Mouse (Mus musculus): ENCODE results near the gene Ttf2.

Gene Ttf2

DNA sequence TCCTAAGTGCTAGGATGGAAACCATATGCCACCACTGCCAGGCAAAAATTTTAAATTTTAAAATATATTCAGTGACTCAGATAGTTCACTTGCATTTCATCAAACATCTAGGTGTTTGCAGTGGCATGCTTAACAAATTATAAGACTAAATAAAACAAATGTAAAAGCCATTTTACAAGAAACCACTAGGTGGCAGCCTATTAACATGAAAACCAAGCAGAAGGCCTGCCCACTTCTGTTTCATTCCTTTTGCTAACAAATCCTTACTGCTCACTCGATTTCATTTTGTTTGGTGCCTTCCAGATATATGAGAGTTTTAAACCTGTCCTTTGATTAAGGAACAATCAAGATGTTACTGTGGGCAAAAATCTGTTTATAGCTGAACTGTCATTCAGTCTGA lies 4.4 kb upstream of the Ttf2 start:
- DNase-seq (ENCODE audit: low spot score in 2 of 2) = no peak

DNA sequence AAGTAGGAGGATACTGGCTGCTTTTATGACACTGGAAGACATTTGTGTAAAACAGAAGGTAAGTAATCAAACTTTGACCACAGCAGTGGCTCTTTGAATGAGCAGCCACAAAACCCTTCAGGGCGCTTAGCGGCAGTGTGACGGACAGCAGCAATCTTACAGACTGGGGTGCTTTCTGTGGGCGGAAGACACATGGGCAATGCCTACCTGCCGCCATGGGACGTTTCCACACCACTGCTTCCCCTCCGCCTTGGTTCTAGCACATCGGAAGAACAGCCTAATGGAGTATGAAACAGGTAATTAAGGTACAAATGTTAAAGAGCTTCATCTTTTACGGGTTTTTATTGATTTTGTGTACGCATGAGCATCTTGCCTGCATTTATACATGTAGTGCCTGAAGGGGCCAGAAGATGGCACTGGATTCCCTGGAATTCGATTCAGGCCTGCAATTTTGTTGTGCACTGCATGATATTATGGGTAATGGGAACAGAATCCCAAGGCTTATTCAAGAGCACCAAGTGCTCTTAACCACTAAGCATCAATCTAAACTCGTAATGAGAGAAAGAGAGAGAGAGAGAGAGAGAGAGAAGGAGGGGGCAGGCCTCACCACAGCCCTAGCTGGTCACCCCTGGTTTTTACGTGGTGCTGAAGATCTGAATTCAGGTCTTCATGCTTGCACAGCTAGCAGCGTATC lies 5.5 kb downstream of the Ttf2 start:
- DNase-seq (ENCODE audit: low spot score in 2 of 2) = no peak

DNA sequence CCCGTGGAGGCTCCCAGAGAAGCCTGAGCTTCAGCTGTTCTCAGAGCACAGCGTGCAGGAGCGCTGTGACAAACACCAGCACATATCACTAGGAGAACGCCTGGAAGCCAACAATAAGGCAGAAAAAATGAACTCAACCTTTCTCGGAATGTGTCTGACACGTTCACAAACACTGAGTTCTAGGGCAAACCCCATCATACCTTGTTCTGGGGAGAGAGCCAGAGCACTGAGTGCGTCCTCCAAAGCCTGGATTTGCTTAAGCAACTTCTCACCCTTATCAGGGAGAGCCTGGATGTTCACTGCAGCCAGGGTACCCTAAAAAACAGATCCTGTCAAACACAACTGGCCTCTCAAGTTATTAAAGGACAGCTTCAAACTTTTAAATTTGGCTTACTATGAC lies 8.0 kb downstream of the Ttf2 start:
- no peak for DNase-seq (ENCODE audit: low spot score in 2 of 2)

DNA sequence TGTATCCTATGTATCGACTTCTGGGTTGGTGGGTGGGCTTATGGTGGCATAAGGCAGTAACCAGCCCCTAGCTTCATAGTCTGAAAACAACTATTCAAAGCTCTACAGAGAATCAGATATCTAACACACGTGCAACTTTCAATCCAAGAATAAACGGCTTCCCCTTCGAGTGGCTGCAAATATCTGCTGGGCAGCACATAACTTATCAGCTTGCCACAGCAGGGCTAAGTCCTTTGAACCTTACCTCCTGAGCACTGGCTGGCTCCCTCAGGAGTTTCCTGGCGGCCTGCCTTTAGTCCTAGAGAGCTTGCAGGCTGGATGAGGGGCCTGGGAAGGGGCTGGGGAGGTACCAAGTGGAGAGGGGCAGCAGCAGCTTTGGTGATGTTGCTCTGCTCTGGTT lies 8.5 kb downstream of the Ttf2 start:
- no peak for DNase-seq (ENCODE audit: low spot score in 2 of 2)

DNA sequence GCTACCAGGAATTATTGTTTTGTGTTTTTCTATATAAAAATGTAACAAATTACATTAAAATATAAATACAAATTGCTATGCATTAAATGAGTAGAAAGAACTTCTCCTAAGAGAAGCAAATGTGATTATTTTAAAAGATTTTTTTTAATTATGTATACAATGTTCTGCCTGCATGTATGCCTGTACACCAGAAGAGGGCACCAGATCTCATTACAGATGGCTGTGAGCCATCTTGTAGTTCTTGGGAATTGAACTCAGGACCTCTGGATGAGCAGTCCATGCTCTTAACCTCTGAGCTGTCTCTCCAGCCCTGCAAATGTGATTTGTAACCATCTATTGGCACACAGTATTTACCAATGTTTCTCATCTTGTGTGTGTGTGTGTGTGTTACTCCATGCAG lies 14.8 kb downstream of the Ttf2 start:
- no peak for DNase-seq (ENCODE audit: low spot score in 2 of 2)

DNA sequence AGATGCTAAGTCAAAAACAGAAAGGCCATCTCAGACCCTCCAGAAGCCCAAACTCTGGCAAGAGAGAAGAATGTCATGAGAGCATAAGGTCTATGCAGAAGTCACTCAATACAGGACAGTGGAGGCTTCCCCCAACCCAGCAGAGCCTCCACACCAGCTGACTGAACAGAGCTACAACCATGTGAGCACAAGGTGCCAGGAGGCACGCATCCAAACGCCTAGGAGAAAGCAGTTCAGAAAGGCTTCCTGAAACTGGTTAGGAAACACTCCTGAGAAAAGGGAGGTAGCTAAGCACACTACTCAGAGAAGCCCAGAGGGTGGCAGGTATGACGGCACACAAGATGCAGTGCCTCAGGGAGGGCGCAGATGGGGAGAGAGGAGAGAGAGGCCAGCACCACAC lies 17.9 kb downstream of the Ttf2 start:
- DNase-seq (ENCODE audit: low spot score in 2 of 2) = no peak

DNA sequence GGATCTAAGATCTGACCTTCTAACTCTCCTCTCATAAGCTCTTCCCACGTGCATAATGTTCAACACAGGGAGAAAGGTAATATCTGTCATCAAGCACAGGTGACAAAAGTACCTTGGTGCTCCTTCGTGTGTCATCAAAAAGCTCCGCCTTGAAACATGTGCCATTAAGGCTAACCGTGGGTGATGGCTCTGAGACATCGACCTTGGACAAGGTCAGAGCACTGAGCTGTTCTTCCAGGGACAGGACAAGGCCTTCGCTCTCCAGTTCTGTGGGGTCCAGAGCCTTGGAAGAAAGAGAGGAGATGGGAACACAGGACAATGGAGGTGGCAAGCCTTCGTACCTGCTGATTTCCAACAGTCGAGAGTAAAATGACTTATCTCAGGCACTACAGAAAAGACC lies 22.2 kb downstream of the Ttf2 start:
- no peak for DNase-seq (ENCODE audit: low spot score in 2 of 2)

DNA sequence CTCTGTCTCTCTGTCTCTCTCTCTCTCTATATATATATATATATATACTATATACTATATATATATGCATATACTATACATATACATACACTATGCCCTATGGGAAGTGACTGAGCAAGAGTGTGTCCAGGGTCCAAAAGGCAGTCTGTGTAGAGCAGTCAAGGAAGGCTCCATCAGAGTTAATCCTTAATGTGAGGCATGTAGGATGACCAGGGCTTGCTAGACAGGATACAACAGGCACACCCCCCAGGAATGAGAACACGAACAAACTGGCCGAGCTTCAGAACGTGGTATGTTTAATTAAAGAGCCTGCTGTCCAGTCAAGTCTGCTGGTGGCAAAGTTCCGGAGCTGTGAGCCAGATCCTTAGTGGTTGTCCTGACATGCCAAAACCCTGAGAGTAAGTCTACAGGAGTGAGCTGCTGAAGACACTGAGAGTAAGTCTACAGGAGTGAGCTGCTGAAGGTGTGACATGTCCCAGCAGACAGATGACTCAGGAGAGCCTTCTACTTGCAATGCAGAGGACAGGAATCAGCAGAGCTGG lies 28.9 kb downstream of the Ttf2 start:
- DNase-seq (ENCODE audit: low spot score in 2 of 2) = no peak

DNA sequence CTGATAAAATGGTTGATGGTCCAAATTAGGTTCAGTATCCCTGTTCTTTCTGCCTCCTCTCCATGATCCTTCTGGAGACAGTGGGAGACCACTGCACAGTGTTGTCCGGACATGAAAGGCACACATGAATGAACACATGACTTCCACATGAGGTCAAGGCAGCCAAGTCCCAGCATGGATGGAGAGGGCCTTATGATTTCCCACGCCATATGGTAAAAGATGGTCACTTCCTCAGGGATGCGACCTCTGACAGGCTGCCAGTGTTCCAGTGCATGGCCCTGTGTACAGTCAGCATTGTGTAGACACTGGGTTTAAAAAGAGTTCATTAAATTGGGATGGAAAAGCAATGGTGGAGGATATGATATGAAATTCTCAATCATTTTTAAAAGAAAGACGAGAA lies 31.3 kb downstream of the Ttf2 start:
- DNase-seq (ENCODE audit: low spot score in 2 of 2) = no peak

DNA sequence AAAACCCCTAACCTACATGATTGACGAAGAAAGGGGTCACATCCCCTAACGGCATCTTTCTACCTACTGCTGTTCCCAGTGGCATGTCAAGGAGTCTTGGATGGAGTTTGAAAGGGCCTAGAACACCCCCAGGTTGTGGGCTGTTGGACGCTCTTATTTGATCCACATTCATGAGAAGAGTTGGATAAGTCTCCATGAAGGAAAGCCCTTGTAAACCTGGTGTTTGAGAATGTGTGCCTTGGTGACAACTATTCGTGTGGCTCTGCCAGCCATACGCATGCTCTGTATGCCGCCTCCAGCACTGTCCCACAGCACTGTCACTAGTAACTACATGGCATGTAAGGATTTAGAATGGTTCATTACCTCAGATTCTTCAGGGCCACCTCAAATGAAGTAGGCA lies 33.3 kb downstream of the Ttf2 start:
- DNase-seq (ENCODE audit: low spot score in 2 of 2) = no peak

DNA sequence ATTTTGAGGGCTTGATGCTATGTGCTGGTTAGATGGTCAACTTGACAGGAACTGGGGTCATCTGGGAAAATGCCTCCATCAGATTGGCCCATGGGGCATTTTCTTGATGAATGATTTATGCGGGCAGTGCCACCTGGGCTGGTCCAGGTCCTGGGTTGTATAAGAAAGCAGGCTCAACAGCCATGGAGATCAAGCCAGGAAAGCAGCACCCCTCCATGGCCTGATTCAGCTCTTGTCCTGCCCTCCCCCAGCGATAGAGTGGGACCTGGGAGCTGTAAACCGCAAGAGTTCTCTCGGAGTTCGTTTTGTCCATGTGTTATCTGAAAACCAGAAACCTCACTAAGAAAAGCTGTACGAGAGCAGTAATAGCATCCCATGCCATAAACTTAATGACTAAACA lies 33.9 kb downstream of the Ttf2 start:
- DNase-seq (ENCODE audit: low spot score in 2 of 2) = no peak

DNA sequence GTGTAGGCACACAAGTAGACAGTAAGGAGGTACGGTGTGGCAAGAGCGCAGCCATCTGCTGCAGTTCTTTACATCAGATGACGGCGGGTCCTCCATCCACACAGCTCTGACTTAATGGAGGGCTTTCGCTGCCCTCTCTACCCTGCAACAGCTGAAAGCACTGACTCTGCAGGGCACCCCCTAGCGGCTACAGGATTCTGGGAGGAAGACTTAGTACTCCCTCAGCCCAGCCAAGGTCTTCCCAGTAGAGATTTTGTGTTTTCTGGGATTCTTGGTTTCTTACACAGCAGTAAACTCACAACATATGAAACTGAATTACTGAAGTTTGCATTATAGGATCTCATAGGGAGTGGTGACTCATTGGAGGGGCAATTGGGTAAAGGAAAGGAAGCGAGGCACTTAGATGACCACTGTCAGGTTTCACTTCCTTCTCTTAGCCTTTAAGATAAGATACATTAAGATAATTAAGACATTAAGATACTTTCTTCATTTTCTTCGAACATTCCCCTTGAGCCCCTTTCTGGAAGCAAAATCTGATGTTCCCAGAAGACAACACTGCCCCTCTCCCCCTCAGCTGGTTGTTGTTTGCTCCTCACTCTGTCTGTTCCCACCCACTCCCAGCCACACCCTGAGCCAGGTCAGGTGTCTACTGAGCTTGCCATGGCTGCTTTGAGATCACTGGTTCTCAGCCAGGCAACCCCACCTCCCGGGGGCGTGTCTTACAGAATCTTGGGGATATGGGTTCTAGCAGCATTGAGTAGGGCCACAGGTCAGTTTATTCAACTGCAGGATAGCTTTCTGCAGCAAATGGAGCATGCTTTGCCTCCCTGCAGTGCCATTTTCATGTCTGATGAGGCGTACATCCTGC lies 37.2 kb downstream of the Ttf2 start:
- DNase-seq (ENCODE audit: low spot score in 2 of 2) = no peak

DNA sequence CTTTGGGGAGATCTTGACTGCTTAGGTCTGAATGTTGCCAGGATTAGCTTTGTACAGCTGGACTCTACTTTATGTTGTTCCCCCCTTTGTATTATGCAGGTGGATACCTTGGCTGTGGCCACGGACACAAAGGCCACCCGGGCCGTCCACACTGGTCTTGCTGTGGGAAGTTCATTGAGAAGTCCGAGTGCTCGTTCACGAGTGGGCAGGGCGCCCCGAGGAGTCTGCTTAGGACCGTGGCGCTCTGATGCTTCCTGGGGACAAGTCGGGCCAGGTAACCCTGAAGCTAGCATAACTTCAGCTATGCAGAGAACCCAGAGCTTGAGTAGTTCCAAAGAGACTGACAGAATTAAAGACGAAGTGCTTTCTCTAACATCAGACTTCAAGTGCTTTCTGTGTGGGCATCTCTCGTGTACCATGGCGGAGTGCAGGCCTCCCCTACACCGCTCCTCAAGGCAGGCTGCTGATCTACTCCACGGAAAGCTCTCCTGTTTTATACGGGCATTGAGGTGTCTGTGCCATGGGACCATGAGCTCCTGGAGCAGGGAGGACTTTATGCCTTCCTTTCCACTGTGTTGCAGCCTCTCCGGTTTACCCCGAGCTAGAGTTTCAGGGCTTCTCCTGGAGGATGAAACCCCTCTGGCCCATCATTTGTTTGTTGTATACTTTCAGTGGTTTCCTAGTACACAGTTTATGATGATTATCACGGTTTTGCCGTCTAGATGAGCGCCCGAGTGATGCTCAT lies 38.0 kb downstream of the Ttf2 start:
- DNase-seq (ENCODE audit: low spot score in 2 of 2) = no peak

DNA sequence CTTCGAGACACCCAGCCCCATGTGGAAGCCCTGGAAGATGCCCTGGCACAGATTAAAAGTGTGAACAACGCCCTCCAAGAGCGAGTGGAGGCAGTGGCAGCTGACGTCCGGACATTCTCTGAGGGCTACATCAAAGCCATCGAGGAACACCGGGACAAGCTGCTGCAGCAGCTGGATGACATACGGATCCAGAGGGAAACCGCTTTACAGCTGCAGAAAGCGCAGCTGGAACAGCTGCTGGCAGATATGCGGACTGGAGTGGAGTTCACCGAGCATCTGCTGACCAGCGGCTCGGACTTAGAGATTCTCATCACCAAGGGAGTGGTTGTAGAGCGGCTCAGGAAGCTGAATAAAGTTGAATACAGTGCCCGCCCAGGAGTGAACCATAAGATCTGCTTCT lies 44.3 kb downstream of the Ttf2 start:
- no peak for DNase-seq (ENCODE audit: low spot score in 2 of 2)

DNA sequence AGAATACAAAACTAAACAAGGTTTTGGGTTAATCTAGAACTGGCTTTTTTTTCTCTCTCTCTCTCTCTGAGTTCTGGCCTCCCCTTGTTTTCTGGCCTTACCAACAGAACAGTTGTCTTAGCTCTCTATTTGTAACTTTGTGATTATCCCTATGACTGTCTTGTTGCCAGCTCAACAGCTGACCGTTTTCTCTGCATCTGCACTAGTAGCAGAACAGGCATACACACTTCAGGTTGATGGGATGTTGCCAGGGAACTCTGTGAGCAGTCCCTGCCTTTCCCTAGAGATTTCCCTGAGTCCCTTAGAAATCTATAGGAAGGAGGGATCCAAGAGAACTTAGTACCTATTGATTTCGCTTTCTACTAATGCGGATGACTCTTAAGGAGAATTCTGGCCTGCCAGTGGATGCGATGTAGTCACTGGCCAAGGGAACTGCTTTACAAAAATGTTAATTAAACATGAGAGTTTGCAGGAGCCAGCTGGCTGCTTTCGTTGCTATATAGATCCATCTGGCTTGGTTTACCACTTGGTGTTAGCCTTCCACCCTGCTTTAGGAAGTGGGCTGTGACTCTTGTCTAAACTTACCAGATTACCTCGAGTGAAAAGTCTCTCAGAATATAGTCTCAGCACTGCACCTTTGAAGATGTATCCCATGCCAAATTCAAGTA lies 45.3 kb downstream of the Ttf2 start:
- DNase-seq (ENCODE audit: low spot score in 2 of 2) = no peak

DNA sequence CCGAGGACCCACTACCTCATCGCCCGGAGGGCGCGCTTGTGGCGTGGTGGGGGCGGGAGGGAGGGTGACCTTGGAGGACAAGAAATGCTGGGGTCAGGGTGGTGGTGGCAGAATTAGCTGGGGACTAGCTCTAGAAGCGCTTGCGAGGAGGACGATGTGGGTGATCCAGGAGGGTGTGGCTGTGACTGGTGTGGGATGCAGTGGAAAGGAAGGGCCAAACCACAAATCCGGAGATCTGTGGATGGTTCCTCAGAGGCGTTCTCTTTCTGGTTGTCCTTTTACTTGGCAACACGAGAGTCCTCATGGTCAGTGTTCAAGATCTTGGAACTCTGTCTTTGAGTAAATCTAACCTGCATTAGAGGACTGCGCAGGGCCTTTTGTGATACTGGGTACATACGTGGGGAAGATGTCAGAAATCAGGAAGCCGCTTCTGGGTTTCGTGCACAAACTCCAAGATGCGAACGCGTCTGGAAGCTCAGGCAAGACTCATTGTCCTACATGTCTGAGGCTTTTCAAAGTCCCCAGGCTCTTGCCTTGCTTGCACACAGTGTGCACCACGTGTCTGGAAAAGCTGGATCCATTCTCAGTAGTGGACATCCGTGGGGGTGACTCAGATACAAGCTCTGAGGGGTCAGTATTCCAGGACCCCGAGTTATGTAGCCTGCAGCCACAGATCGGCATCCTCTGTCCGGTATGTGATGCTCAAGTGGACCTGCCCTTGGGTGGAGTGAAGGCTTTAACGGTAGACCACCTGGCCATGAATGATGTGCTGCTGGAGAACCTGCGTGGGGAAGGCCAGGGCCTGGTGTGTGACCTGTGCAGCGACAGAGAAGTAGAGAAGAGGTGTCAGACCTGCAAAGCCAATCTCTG lies 46.7 kb downstream of the Ttf2 start:
- no peak for DNase-seq (ENCODE audit: low spot score in 2 of 2)

DNA sequence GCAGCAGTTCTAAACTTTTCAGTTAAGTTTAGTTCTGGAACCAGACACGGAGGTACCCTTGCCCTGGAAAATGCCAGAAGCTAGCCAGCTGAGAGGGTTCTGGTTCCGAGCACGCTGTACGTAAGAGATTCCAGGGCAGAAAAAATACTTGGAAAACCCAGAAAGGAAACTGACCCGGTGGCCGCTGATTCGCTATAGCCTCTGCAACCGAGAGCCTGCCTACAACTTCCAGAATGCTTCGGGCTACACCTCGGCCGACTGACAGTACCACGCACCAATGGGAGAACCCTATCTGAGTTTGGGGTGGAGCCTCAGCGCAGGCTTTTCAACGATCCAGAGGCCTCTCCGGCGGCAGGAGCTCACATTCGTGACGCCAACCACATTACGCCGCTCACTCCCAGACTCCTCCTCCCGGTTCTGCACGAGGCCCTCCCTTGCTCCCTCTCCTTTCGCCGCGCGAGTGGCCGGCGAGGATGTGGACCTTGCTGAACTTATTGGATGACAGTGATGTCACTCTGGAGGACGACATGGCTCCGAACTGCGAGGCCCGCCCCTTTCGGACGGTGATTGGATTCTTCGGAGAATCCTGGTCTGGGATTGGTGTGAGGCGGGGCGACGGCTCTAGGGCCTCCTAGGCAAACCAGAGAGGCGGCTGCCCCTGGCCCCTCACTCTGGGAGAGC lies 47.5 kb downstream of the Ttf2 start, which contains the start of gene Trim45:
Gene Trim45 (plus strand): TSS at position 378 of the 681 bp plus-strand sequence.
- DNase-seq (ENCODE audit: low spot score in 2 of 2) = peak; percentile 89

DNA sequence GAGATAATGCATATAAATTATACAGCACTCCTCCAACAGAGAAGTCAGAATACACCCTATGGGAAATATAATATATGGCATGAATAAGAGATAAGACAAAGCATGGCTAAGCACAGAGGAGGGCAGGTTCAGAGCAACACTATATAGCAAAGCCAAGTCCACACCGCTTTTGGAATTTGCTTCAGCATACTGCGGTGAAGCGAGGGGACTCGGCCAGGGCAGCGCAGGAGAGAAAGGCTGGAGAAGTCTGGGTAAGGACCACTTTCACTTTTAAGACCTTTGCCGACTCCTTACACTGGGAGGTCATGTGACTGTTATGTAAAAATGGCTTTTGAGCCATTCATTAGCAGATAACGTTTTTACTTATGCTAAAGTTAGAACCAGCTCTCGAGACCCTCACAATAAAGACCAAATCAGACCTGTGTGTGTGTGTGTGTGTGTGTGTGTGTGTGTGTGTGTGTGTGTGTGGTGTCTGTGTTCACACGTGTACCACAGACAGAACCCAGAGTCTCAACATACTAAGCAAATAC lies 48.8 kb downstream of the Ttf2 start:
- no peak for DNase-seq (ENCODE audit: low spot score in 2 of 2)

DNA sequence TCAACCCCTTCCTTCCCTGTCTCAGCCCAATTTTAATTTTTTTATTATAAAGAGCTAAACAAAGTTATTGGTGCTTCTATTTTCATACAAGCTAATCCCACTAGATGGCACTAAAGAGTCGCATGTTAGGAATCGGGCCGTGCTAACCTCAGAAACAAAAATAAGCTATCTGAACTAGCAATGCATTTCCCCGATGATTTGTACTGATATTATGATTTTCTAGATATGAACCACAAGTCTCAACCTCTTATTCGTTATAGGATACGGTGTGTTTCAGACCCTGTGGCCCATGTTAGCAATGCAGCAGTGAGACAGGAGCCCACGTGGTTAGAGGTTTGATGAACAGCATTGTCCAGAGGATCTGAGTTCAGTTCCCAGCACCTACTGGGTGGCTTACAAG lies 52.6 kb downstream of the Ttf2 start:
- no peak for DNase-seq (ENCODE audit: low spot score in 2 of 2)
